Mouse (Mus musculus) c-Kit-negative CD71-positive TER-119-positive erythroid progenitor cells, embryonic 14.5 days (primary cell): Measurements from ENCODE around the gene Macf1.
"Not testable (repeated sequence)": the region's sequence is repeated elsewhere in the genome, so short reads cannot be mapped to it uniquely, and the experiment has no call there.

Experiments
- DNase-seq: peaks from one replicate; pipeline ENCODE4 v3.0.0-alpha.2; 2013; ENCODE audit warnings: low read depth, low spot score

The Macf1 gene

DNA sequence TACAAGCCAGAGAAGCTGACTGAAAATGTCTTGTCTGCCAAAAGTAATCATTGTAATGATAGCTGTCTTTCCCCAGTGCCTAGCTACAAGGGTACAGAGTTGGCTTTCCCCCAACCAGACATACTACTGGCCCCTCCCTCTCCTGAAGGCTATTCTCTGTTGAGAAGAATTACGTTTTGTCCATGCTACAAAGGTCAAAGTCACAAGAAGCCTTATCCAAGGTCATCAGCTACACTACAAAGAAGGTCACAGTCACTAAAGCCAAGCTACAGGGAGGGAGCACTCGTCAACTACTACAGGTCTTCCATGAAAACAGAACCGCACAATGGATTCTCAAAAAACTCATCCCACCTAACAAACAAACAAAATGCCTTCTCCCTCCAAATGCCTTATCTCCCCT is 49.7 kb downstream of the Macf1 start:
- no peak for DNase-seq

- DNase-seq: no peak
Observed at GRCm38 (mm10) chr4:123633874-123634273, 50.3 kb downstream of the Macf1 start.

DNA sequence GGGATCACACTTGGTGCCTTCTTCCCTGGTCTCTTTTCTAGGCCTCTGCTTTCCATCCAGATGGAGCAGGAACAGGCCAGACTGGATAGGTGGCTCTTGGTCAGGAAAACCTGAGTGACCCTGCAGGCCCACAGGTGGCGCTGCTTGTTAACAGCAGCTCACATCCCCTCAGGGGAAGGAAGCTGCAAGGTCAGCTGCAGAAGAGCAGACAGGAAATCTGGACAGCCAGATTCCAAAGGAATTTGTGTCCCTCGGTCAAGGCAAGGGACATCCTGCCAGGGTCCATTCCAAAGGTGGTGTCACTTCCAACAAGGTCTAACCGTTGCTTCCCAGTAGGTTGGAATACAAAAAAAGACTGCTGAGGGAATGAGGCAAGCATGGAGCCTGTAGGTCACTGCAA is 50.8 kb downstream of the Macf1 start:
- DNase-seq: no peak

DNA sequence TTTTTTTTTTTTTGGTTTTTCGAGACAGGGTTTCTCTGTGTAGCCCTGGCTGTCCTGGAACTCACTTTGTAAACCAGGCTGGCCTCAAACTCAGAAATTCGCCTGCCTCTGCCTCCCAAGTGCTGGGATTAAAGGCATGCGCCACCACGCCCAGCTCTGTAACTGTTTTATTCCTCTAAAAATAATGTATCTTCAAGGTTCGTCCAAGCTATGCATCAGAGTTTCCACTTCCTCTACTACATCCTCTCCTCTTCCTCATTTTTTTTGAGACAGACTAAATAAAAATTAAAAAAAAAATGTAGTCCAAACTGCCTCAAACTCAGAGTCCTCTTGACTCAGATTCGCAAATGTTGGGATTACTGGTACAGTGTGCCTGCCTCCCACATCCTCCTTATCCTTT is 52.0 kb downstream of the Macf1 start:
- DNase-seq: not testable (repeated sequence)

GRCm38 (mm10) chr4:123631654-123632053 is 52.5 kb downstream of the Macf1 start:
- no peak for DNase-seq

GRCm38 (mm10) chr4:123627683-123628082 is 56.5 kb downstream of the Macf1 start:
- DNase-seq: no peak

GRCm38 (mm10) chr4:123625332-123626072 is 58.7 kb downstream of the Macf1 start:
- no peak for DNase-seq

DNA sequence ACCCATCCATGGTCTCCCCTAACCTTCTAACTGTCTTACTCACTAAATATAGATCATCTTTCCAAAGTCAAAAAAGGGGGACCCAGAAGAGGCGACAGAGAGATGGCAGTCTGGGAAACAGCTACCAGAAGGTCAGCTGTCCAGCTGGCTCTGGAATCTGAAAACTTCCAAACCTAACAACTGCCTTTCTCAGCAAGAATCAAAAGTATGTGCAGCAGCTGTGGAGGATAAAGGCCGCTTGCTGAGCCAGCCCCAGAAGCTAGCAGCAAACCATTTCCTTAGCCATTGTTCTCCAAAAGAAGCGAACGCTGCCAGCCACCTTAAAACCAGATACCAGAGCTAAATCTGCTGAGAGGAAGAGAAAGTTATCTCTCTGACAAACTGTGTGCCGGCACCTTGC is 59.7 kb downstream of the Macf1 start:
- DNase-seq: no peak

GRCm38 (mm10) chr4:123623742-123624151 is 60.4 kb downstream of the Macf1 start:
- DNase-seq: no peak

- no peak for DNase-seq
Observed at GRCm38 (mm10) chr4:123621732-123622131, 62.4 kb downstream of the Macf1 start.

DNA sequence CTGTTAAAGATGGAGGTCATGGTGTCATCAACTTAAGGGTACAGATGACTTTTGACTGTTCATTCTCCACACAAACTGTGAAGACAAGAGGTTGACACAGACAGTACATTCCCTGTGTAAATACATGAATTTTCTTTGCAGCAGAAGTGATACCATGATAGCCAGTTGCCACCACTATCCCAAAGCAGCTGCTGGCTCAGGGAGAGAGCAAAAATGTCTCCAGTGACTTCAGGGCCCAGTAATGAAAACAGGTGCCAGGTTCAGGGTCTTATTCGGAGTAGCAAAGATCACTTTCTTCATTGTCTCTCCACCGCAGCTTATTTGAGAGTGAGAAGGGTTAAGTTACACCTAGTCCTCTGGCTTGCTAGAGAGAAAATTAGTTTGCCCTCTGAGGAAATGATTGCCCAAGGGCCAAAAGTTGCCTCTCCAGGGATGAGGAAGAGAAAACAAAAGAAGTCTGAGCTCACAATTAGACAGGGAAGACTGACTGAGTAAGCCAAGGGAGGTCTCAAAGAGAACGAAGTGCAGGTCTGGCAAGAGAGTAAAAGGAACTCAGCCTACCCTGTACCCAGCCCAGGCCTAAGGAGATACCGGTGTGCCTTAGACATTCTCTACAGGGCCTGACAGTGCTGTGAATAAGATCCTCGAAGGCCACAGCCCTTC is 66.3 kb downstream of the Macf1 start:
- DNase-seq: no peak

GRCm38 (mm10) chr4:123616971-123617370 is 67.2 kb downstream of the Macf1 start:
- no peak for DNase-seq

- no peak for DNase-seq
Observed at GRCm38 (mm10) chr4:123616501-123616900, 67.7 kb downstream of the Macf1 start.

GRCm38 (mm10) chr4:123613309-123613947 is 70.7 kb downstream of the Macf1 start:
- DNase-seq: no peak

GRCm38 (mm10) chr4:123611940-123612339 is 72.2 kb downstream of the Macf1 start:
- no peak for DNase-seq

GRCm38 (mm10) chr4:123611241-123611640 is 72.9 kb downstream of the Macf1 start:
- no peak for DNase-seq

- DNase-seq: peak; percentile 28
Observed at GRCm38 (mm10) chr4:123607174-123607573, 77.0 kb downstream of the Macf1 start.

GRCm38 (mm10) chr4:123605948-123606347 is 78.2 kb downstream of the Macf1 start:
- no peak for DNase-seq

GRCm38 (mm10) chr4:123605309-123605708 is 78.9 kb downstream of the Macf1 start:
- no peak for DNase-seq

GRCm38 (mm10) chr4:123602700-123603261 is 81.4 kb downstream of the Macf1 start:
- DNase-seq: no peak

DNA sequence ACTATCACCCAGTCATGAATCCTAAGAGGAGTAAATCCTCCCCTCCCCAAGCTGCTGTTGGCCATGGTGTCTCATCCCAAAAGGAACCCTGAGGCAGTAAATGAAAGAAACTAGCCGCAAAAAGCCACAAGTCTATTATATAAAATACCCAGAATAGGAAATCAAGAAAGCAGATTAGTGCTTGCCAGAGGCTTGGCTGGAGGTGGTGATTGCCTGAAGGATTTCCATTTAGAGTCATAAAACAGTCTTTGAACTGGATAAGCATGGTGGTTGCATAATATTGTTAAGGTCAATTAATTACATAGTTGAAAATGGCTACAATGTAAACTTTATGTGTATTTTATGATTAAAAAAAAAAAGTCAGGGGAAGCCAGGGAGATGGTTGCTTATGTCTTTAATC is 83.1 kb downstream of the Macf1 start:
- DNase-seq: no peak

DNA sequence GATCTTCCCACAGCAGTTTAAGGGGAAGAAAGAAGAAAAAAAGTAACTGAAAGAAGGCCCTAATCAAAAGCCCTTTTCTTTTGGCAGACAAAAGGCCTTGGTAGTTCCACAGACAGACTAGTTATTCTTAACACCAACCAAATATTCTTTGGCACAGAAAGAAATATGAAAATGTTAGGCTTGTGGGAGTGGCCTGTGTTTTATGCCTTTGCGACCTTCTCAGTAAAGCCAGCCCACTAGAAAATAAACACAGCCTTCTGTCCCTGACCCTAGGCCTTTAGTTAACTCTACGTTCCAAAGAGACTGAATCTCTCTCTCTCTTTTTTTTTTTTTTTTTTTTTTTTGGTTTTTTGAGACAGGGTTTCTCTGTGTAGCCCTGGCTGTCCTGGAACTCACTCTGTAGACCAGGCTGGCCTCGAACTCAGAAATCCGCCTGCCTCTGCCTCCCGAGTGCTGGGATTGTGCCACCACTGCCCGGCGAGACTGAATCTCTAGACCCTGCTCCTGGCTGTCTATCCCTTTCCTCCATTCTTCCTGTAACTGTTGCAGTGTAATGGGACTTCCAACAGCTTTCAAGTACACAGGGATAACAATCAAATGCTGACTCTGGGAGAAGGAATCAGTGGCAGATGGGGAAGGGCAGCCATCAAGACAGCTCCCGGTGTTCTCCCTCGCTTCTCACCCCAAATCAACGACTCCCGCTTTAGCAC is 85.5 kb downstream of the Macf1 start:
- no peak for DNase-seq
